Mouse (Mus musculus) gastrocnemius, adult 8-10 months (tissue): Measurements from ENCODE around the gene Rrad. TPM values are rescaled to one million over a fixed set of nuclear protein-coding genes. Genes with fewer than 3 reads are reported as not detected.
A peak's percentile ranks its signal among the peaks of the same experiment; 100 is the strongest.

ENCODE experiments used
- DNase-seq, 2 experiments: peaks; one replicate each; pipeline ENCODE4 v3.0.0; 2022; ENCODE audit warnings: low spot score in 2 of 2
- total RNA-seq, 4 experiments: library from RNA; stranded (reverse); gene quantifications; 2 replicates each; pipeline ENCODE4 v1.2.4; 2022

Rrad gene
- total RNA-seq, 4 experiments from 2014 or later, result 3.7 to 9.5 (median 5.0) TPM

DNA sequence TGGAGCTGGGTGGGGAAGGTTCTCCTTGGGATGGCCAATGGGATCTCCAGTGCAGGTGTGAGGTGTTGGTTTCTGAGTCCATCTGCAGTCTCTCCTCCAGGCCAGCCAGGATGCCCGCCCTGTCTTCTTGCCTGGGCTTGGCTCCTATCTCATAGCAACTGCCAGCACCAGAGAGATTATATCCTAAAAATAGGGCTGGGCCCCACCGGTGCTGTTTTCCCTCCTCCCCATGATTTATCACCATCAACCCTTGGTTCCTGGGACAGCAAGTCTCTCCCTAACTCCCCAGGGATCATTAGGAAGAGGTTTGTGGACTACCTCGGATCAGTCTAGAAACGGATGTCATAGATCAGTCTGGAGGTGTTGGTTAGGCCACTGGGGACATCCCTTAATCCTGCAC, 18.0 kb downstream of the Rrad start:
- no peak for DNase-seq

DNA sequence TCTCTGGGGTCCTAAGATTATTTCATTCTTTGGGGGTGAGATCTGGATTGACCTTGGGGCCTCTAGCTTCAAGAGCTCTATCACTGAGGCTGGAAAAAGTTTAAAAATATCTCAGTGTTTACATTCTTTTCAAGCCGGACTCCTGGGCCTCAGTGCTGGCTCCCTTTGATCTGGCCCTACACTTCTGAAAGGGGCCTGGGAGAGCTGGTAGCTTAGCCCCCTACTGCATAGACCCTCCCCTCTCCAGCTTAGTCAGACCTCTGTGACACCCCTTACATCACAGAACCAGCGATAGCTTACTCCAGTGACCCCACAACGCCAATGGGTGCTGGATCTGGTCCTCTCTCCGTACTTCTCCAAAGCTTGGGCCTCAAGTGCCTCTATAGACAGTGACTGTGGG, 19.5 kb downstream of the Rrad start:
- DNase-seq, result no peak

DNA sequence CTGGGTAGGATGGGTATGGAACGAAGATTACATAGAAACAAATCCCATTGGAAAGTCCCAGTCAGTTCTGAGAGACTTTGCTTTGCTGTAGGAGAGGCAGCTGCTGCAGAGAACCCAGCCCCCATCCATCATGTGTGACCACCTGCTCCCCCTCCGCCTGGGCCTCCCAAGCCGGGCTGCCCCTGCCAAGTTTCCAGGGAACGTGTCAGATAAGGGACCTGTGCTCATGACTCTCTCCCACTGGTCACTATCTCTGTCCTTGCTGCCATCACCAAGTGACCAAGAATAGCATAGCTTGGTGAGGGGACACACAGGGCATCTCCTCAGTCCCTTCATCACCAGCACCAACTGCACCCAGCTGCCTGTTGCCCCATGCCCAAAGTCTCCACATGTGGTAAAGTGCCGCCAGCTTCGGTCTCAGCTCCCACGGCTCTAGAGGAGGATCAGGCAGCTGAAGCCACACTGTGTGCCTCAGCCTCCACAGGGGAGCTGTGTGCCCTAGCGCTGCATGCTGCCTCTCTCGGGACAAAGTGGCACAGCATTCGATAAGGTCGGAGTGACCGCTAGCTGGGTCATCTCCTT, 20.9 kb downstream of the Rrad start:
- no peak for DNase-seq

DNA sequence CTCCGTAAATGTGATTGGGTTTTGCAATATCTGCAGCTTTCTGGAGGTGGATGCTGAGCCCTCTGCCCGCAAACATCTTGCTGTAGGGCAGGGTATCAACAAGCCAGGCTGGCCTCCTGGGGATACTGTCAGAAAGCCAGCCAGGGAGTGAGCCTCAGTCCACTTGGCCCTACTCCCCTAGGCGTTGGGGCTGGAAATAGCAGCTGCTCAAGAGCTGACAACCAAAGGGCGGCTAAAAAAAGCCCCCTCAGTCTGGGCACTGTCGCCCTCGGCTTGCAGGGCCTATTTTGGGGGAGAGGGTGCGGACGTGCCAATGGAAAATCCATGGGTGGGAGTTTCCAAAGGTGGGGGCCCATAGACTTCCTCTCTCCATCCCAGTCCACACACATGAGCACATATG, 21.9 kb downstream of the Rrad start:
- peak; percentile 48 to 75 for DNase-seq

DNA sequence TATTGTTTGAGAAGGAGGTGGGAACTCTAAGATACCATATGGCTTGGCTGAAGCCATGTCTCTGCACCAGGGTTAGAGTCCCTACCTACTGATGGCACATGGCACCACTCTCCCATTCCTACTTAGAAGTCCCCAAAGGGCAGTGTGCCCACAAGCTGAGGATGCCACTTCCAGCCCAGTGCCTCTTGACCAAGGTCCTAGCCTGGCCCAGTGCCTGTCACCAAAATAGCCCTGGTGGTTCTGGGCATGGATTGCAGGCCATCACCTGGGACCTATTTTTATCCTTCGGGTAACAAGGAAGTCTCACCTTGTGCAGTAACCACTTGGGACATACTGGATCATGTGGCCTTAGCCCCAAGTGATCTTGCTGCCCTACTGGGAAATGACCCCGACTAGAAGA, 23.2 kb downstream of the Rrad start:
- peak; percentile 76 to 89 for DNase-seq

DNA sequence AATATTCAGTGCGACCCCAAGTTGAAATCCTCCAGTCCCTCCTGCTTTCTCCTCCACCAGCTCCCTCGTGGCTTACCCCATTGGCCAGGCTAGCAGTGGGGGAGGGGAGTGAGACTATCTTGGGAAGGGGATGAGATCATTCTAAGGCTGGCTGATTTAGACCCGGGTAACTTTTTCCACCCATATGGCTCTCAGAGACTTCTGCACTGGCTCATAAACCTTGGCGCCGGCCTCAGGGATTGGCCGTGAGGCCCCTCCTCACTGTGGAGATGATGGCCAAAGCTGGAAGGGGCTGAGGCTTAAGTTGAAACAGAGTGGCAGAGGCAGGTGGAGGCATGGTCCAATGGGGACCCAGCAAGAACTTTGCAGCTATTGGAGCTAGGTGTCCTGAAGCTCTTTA, 24.8 kb downstream of the Rrad start:
- DNase-seq, result peak in 1 of 2 experiments; percentile 3

DNA sequence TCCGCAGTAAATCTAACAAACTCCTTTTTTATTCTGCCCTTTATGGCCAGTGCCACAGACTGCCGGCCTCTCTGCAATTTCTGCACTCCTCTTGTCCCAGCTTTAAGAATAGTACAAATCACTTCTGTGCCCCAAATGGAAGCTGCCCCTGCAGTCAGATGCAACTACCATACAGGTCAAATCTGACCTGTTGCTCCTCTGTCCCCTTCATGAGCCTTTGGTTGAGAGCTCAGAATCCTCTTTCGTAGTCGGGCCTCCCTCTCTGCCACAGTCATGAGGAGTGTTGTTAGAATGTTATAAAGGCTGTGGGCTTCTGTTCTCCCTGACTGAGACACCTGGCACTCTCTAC, 27.9 kb downstream of the Rrad start:
- DNase-seq, result peak in 1 of 2 experiments; percentile 2

DNA sequence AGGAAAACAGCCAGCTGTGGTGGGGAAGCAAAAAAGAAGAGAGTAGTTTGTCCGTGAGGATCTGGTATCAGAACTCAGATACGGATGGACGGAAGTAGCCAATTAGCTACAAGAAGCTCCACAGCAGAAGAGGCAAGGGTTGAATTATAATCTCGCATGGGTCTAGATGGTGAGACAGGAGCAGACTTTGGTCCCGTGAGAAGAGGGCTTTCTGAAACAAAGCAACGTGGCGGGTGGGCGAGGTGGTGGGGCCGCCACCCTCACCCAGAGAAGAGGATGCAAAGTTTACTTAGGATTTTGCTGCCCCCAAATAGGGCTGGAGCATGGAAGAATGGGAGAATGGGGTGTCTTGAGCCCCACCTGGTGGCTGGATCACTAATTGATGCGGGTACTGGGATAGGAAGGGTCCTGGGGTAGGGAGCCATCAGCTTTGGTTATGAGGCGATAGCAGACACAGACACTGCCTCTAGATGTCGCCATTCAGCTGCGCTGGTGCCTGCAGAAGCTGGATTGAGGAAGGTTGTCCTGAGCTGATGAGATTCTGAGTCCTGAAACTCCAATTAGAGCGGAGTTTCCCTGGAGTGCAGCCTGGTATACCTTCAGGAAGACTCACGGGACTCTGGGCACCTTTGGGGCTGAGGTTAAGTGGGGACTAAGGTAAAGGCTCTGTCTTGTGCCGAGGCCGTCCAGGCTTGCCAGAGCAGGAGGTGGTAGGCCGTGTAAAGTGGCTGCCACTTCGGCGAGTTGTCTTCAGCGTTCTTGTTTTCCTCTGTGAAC, 28.5 kb downstream of the Rrad start:
- peak; percentile 69 to 75 for DNase-seq

DNA sequence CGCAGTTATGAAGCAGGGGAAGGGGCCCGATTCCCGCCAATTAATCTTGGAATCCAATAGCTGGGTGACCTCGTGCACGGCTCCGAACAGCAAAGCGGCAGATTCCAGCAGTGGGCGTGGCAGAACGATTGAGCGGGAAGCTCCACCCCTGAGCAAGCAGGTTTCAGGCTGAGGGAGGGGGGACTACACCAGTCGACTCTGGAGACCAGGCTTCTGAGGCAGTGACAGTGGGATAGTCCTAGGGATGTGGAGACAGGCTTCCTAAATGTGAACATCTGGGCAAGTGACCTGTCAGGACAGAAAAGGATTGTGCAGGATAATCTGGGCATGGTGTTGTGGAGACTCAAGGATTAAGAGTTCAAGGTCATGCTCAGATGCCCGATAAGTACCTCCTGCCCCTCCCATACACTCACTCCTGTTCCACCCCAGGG, 29.2 kb downstream of the Rrad start:
- peak in 1 of 2 experiments; percentile 4 for DNase-seq

DNA sequence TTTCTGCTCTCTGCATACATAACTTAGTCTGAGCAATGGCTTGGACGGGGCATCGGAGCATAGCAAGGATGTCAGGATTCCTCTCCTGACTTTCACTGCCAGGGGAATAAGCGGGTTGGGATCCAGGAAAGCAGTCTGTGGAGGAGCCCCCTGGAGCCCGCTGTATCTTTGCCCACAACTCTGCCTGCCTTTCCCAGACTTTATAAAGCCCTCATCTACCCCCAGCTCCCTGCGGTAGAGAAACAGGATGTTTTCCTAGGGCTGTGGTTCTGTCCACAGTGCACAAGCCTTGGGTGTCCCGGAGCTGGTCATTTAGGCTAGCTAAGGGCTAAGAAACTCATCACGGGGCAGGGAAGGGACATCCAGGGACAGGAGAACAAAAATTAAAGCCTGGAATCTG, 29.7 kb downstream of the Rrad start:
- peak in 1 of 2 experiments; percentile 1 for DNase-seq

DNA sequence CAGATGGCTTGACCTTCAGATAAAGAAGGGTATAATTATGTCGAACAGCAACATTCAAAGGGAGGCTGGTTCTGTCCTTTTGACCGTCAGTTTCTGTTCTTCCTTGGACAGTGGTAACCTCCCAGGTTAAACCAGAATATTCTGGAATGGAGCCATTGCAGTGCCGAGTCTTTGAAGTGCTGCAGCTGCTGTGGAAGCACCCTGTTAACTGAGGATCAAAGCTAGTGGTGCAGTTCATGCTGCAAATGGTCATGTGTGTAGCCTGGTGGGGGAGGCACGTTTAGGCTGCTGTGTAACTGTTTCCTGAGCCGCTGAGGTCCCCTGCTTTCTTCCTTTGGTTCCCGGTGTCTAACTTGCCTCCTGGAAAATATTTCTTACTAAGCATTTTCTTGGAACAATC, 32.6 kb downstream of the Rrad start:
- no peak for DNase-seq

DNA sequence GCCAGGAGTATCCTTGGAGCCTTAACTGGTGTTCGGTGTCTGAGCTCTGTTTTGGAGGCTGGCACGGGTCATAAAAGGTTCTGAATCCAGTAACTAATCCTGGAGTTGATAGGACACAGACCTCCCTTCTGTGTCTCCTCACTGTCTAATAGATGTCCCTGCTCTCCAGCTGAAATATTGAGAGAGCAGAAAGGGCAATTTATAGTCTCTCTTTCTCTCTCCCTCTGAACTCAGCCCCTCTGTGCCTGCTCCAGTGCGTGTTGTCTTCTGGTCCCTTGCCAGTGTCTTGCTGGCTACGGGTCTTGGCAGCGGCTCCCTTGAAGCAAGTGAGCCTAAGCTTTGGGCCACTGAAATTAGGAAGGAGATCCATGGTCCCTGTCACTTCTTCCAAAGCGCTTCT, 33.5 kb downstream of the Rrad start:
- DNase-seq, result no peak

DNA sequence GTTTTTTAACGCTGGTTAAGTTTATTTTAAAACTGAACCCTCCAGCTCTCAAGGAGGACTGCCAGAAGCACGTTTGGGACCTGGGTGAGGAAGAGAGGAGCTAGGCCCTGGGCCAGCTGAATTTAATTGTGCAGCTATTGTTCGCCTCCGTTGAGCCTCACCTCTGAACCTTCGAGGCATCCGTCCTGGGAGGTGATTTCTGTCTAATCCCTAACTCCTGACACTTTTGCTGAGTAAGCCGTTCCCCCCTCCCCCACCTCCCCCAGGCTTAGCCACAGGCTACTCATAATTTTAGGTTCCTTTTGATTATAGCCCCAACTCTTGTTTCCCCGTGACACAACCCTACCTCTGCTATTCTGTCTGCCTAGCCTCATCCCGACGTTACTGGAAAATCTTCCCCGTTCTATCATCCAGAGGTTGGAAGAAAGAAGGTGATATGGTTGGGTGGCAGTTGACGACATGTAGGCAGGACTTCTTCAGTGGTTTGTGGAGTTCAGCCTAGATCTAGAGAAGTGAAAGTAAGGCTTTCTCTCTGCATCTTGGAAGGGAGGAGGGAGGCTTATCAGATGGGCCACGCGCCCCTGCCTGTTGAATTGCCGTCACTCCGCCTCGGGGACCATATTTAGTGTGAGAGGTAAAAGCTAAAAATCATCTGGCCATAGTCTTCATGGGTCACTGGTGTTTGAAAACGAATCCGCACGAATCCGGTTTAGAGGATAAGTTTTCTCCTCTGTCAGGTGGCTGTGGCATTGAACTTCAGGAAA, 35.2 kb downstream of the Rrad start:
- no peak for DNase-seq

DNA sequence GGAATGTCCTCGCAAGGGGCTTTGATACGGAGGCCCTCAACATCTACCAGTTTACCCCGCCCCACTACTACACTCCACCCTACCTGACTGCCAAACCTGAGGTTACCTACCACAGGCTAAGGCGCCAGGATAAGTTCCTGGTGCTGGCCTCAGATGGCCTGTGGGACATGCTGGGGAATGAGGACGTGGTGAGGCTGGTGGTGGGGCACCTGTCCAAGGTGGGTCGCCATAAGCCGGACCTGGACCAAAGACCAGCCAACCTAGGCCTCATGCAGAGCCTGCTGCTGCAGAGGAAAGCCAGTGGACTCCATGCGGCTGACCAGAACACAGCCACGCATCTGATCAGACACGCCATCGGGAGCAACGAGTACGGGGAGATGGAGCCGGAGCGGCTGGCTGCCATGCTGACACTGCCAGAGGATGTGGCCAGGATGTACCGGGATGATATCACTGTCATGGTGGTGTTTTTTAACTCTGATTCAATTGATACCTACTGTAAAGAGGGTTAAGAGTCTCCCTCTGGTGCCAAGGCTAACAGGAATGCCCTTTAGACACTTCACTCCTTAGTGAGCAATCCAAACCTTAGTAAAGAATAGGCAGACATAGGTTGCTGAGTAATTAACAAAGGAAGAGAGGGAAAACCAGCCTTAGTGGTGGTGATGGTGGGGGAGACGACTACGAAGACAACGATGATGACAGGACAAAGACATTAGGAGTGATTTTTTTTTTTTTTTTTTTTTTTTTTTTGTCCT, 36.3 kb downstream of the Rrad start:
- DNase-seq, result no peak

DNA sequence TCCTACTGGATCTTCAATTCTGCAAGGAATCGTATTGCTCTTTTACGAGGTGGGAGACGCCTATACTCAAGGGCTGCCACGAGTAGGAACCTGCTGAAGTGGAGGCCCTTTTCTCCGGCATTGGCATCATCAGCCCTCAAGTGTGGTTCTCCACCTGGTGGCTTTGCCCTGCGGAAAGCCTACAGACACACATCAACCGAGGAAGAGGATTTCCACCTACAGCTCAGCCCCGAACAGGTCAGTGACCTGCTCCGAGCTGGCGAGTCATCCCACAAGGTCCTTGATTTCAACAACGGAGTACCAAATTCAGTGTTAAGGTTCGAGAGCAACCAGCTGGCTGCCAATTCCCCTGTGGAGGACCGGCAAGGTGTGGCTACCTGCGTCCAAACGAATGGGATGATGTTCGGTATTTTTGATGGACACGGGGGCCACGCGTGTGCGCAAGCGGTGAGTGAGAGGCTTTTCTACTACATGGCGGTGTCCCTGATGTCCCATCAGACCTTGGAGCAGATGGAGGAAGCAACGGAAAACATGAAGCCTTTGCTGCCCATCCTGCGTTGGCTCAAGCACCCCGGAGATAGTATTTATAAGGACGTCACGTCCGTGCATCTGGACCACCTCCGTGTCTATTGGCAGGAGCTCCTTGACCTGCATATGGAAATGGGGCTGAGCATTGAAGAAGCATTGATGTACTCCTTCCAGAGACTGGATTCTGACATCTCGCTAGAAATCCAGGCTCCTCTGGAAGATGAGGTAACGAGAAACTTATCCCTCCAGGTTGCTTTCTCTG, 37.4 kb downstream of the Rrad start:
- DNase-seq, result no peak

DNA sequence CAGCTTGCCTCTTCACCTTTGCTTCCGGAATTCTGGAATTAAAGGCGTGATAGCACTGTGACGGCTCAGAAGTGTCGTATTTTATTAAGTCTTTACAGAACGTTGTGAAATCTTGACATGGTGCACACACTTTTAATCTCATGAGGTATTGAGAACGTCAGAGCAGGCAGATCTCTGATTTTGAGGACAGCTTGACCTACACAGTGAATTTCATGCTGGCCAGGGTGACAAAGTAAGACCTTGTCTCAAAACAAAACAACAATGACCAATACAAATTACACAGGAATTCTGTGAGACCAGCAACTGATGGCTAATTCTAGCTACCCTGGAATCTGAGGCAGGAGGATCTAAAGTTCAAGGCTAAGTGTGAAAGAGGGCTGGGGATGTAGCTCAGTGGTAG, 38.6 kb downstream of the Rrad start:
- DNase-seq, result no peak

DNA sequence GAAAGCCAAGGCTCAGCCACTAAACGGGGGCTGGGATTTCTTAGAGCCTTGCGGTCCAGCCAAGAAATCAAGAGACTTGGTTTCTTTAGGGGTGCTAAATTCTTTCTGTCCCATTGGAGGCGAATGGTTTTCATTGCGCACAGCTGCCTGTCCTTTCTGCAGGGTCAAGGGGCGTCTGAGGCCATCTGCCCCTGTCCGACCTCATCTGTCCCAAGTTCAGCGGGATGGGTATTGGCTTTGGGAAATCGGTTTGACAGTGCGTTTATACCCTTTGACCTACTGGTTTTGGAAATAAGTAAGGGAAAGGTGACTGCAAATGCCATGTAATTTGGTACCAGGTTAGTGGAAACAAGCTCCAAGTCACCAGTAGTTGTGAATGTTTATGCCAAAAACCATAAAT, 39.3 kb downstream of the Rrad start:
- DNase-seq, result no peak

DNA sequence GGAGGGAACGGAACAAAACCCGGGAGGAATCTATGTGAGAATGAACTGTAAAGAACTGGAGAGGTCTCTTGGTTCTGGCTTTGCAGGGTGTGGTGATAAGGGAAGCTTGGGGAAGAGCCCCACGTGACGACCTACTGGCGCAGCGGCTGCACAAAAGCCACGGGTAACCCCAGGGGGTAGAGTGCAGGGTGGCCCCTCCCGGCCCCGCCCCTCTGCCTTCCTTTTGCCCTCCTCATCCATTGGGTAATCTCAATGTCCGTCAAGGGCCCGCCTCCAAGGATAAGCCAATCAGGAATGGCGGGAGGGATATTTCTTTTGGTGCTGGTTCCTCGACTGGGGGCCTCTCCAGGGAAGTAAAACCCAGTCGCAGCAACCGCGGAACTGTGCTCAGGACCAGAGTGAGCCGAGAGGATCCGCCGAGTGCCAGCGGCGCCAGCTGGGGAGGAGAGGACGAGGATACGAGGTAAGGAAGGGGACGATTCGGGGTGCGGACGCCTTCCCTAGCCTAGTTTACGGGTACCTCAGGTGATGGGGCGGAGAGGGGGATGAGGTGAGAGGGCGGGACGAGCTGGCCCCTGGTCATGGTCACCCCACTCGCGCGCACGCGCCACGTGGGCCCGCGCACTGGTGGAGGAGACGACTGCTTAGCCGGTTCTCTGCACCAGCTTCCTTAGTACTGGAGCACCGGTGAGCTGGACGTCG, 39.8 kb downstream of the Rrad start, which contains the start of gene Pdp2:
Pdp2 (plus strand) TSS at position 319 of the 702 bp plus-strand sequence.
- peak; percentile 82 to 83 for DNase-seq

DNA sequence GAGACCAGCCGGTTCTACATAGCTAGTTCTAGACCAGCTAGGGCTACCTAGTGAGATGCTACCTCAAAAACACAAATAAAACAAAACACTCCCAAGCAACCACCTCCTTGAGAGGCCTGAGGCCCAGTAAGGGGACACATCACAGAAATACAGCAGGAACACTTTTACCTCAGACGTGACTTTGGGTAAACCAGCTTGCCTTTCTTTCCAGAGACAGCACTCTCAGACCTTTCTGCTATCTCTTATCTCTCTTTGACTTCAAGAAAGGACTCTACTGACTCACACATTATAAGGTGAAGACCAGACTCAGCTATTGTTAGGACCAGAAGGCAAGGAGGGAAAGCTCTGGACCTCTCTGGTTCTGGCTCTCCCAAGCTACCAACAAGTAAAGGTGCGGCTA, 40.8 kb downstream of the Rrad start:
- no peak for DNase-seq

DNA sequence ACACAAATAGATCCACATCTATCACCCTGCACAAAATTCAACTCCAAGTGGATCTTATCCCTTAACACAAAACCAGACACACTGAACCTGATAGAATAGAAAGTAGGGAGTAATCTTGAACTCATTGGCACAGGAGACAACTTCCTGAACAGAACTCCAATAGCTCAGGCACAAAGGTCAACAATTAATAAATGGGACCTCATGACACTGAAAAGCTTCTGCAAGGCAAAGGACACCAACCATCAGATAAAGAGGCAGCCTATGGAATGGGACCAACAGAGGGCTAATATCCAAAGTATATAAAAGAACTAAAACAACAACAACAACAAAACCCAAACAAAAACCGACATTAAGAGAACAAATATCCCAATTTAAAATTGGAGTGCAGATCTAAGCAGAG, 46.6 kb downstream of the Rrad start:
- DNase-seq, result no peak
